Mouse (Mus musculus) urinary bladder, adult 18-20 months (tissue): ENCODE data around the gene Sectm1a.
A peak's percentile ranks its signal among the peaks of the same experiment; 100 is the strongest.
"Not testable (repeated sequence)": the region's sequence is repeated elsewhere in the genome, so short reads cannot be mapped to it uniquely, and the experiment has no call there.

ENCODE experiments used
- DNase-seq, 2 experiments: peaks; one replicate each; pipeline ENCODE4 v3.0.0; 2022; ENCODE audit warnings: low spot score in 2 of 2, mixed read lengths in 2 of 2

Gene Sectm1a

DNA sequence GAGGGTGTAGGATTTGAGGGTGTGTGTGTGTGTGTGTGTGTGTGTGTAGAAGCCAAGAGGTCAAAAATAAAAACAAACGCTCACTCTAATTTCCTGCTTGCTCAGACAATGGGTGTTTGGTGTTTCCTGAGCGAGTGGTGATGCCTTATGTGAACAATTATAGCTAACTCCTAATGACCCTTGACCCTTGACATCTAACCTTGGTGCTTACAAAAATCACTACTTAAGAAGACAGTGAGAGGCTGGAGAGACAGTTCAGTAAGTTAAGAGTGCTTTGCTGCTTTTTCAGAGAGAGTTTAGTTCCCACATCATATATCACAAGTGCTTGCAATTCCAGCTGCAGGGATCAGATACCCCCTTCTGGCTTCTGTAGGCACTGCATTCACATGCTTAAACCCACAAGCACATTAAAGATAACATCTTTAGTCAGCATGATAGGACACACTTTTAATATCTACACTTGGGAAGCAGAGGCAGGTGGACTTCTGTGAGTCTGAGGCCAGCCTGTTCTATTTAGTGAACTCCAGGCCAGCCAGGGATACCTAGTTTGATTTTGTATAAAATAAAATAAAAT is 33.1 kb downstream of the Sectm1a start:
- no peak for DNase-seq

DNA sequence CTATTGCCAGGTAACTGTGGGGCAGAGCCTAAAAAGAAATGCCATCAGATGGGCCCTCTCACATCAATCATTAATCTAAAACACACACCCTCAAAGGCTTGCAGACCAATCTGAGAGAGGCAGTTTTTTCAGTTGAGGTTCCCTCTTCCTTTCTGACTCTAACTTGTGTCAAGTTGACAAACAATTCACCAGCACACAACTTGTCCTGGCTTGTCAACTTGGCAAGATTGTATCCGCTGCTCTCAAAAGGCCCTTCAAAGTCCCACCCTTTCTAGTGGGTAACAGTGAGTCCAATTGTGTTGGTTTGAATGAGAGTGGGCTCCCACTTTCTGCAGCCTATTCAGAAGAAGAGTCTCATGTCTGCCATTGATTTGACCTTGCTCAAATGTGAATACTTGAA is 35.7 kb downstream of the Sectm1a start:
- DNase-seq, result no peak

DNA sequence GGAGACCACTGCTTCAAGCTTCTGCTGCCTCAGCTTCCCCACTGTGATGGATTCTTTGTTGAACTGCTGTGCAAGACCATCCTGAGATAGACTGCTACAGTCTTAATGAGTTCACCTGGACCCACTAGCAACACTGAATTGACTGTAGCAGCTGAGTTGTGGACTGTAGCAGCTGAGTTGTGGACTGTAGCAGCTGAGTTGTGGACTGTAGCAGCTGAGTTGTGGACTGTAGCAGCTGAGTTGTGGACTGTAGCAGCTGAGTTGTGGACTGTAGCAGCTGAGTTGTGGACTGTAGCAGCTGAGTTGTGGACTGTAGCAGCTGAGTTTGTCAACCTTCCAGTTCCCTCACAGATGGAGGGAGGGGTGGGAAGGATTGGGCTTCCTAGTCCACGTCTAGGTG is 38.0 kb downstream of the Sectm1a start:
- not testable (repeated sequence) for DNase-seq

DNA sequence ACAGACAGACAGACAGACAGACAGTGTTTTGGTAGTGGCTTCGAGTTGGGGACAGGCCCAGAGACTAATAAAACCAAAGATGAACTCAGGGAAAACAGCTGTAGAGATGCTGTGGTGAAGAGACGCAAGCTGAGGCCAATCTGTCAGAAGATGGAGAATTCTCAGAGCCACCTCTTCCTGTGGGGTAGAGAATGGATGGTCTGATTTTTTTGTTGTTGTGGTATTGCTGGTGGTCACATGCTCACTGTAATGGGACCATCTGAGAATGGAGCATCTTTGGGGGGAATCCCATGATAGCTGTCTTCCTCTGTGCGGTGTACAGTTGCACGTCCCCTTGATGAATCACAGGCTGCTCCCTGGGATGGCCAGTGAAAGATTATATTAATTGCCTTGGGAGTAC is 38.5 kb downstream of the Sectm1a start:
- no peak for DNase-seq

DNA sequence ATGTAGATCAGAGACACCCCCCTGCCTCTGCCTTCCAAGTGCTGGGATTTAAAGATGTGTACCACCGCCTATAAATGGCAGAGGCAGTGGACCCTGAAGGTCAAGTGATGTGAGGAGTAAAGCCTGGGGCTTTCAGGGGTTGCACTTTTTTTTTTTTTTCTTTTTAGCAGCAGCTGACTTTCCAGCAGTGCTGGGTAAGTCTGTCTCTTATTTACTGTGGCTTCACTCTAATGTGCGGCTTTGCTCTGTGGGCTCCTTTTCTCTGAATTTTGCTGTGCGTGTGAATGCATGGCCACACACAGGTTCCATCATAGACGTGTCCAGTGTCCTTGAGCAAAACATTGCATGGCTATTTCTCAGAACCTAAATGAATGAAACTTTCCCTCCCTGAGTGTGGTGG is 39.4 kb downstream of the Sectm1a start:
- no peak for DNase-seq

DNA sequence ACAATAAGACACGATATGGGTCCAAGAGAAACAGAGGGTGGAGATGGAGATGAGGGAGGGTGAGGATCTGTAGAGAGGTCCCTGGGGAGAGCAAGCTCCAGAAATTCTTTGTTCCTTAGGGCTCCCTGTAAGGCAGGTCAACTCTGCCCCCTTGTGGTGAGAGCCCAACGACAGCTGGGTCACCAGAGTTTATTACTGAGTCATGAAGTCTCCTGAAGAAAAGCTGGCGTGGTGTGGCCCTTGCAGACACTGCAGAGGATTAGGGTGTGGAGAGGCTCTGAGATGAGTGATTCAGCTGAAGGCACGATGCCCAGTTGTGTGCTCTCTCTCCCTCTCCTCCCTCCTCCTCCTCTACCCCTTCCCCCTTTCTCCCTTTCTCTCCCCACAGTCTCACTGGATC is 39.8 kb downstream of the Sectm1a start:
- DNase-seq, result peak; percentile 59 to 80

DNA sequence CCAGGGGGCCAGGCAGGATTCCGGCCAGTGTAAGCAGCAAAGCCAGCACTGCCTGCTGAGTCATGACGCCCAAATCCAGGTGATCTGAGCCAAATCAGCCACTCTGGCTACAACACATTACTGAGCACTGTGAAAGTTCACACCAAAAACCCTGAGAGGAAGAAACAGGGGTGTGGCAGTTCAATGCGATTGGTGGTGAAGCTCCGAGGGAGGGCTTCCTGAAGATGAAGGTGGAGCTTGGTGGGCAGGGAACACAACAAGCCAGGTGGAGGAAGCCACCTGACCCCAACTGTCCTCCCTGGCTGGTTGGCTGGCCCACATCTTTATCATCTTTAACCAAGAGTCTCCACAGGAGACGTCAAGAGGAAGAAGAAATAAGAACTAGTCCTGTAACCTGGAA is 41.7 kb downstream of the Sectm1a start, which contains the start of gene Cd7:
Gene Cd7, minus strand, starts transcription at position 117 of the 400 bp plus-strand sequence.
- DNase-seq, result no peak

DNA sequence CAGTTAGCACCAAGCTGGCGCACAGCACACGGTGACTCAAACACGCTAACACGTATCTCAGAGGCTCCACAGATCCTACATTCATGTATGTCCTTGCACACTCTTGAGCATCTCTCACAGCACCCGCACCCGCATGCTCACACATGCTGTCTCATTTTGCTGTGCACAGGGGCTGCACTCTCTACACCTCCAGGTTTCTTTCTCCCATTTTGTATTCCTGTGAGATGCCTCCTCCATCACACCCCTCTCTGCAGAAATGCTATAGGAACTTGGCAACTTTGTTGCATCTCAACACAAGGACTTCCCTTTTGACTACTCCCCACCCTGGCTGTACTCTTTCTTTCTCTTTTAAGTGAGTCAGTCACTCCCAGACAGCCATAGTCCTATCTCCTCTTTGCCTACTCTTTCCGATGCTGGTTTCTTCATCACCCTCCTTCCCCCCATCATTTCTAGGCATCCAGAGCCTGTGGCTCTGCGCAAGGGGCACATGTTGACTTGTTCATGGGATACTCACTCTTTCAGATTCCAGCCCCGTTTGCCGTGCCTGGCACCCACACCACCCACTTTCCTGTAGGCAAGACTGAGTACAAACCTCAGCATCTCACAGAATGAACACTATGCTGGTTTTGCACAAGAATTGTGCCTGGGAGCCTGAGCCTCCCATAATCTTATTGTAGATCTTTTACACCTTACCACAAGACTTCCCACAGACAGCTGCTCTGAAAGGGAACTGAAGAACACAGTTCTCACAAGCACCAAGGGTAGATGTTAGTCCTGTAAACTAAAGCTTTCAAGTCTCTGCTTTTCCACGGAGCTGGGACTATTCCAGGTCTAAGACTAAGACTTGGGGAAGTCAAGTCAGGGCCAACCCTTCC is 42.4 kb downstream of the Sectm1a start:
- no peak for DNase-seq

DNA sequence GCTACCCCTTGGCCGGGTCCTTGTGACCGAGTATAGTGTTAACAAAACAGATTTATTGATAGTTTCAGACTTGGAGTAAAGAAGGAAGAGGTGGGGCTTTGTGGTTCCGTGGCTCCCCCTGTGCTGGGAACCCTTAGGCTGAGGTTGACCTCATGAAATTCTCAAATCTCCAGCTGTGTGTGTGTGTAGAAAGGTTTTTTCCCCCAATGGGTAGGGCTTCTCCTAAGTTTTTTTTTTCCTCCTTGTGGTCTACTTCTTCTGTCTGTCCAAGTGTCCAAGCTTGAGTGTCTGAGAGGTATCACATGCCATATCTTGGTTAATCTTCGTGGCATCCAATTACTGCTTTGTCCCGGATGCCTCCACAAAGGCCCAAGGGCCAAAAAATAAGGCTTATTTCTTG is 47.9 kb downstream of the Sectm1a start:
- no peak for DNase-seq

DNA sequence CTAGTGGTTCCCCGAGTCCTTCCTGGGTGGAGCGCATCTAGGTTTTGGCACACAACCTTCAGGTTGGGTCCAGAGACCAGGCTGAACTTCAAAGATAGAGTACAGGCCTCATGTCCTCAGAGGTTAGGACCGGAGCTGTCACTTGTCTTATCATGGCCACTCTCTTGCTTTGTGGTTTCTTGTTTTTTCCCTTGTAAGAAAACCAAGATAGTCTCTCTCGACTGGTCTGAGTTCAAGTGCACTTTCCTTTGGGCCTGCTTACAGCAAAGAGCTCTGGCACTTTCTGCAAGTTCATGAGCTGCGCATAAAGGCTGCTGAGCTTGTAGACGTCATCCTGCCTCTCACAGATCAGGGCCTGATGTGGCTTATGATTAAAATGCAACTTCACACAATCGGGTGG is 53.8 kb downstream of the Sectm1a start:
- no peak for DNase-seq

DNA sequence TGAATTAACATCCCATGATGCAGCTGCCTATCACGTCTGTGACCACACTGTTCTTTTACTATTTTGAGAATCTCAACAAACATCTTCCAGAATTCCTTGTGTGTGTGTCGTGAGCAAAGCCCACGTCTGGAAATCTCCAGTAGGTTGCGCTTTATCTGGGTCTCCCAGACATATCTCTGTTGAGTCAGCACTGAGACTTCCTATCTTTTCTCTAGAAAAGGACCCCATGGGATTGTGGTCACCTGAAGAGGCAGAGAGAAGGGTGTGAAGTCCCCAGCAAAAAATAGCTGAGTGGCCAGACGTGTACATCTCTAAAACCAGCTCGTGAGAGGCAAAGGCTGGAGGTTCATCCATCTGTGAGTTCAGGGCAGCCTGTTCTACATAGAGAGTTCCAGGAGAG is 56.9 kb downstream of the Sectm1a start:
- no peak for DNase-seq

DNA sequence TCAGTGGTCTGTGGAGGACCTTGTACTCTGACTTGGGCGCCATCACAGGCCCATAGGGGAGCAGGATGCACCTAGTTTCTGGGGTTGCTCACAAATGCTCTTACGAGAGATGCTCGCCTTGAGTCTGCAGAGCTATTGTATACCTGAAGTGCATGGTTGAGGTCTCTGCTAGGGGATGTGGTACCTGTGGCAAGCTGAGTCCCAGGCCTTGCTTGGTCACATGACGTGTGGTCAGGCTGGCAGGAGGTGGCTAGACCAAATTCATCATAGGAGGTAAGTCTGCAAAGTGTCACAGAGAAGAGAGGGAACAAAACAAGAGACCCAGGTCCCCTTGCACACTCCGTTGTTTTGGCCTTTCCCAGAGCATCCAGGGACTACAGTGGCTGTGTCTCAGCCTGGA is 61.5 kb downstream of the Sectm1a start:
- no peak for DNase-seq

DNA sequence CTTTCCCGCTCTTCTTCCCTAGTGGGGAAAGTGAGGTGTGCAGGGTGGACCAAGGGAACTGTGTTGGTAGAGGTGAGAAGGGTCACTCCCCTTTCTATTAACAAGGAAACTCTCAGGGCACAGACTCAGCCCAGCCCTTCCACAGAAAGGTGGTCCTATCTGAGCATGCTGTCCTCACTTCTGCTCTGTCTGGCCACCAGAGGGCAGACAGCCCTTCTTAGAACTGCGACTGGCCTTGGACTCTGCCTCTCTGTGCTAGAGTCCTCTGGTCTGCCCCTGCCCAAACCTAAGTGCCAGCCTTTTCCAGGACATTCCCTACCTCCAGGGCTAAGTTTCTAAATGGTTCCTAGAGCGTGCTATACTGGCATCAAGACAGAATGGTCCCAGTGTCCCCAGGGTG is 63.3 kb downstream of the Sectm1a start:
- peak; percentile 42 to 44 for DNase-seq
